Mouse (Mus musculus) right cerebral cortex, postnatal 10 days (tissue): ENCODE measurements around the gene Sat2.

Experiments
- DNase-seq, 2 experiments: peaks; one replicate each; pipeline ENCODE4 v3.0.0; 2021; ENCODE audit warnings: low spot score in 2 of 2

Sat2 gene

DNA sequence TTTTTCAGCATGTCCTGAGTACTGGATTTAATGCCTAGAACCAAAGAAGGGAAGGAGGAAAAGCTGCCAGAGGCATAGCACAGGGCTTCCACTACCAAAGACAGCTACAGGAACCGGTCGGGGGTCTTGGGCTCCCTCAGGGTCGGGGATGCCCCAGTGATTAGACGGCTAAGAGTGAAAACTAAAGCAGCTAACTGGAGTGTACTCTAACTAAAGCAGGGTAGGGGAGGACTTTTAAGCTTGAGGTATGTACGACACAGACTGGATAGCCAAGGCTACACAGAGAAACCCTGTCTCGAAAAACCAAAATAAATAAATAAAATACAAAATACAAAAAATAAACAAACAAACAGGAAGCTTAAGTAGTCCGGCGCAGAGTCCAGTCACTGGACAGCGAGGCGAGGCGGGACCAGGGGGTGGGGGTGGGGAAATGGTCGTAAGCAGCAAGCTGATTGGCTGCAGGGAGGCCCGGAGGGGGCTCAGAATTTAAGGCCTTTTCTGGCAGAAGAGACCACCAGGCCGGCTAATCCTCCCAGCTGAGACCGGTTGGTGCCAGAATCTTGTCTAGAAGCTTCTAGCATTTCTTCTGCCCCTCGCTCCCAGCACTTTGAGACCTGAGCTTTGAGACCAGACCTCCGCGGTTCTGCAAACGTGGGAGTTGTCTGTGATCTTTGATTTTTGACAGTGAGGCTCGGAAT lies at the start of gene Sat2:
TSS of gene Sat2 (plus strand) at position 454 of the 698 bp plus-strand sequence.
- DNase-seq: peak; percentile 74 to 76

DNA sequence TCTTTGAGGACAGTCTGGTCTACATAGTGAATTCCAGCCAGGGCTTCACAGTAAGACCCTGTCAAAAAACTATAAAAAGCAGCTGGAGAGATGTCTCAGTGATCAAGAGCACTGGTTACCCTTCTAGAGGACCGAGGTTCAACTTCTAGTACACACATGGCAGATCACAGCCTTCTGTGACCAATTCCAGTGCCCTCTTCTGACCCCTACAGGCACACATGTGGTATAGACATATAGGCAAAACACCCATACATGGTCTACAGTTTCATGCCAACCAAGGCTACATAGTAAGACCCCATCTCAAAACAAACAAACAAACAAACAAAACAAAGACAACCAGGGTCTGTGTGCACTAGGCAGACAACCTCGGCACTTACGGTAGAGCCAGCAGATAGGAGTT lies 46.6 kb upstream of the Sat2 start:
- DNase-seq: no peak

DNA sequence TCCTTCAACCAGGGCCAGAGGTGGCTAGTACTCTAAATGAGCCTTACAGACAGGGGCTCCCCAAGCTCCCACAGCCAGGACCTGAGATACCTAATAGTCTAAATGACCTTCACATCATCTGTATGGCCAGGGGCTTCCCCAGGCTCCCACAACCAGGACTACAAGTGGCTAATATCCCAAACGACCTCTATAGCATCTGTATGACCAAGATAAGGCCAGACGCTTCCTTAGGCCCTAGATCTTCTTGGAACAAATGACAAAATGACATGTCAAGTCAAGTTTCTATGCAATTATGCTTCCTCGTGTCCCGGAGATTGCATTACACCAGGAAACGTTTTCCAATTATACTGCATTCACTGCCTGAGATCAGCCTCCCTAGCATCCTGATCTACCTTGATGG lies 45.5 kb upstream of the Sat2 start:
- no peak for DNase-seq

- DNase-seq: no peak
These were observed 43.5 kb upstream of the Sat2 start for GRCm38 (mm10) chr11:69578301-69578700.

DNA sequence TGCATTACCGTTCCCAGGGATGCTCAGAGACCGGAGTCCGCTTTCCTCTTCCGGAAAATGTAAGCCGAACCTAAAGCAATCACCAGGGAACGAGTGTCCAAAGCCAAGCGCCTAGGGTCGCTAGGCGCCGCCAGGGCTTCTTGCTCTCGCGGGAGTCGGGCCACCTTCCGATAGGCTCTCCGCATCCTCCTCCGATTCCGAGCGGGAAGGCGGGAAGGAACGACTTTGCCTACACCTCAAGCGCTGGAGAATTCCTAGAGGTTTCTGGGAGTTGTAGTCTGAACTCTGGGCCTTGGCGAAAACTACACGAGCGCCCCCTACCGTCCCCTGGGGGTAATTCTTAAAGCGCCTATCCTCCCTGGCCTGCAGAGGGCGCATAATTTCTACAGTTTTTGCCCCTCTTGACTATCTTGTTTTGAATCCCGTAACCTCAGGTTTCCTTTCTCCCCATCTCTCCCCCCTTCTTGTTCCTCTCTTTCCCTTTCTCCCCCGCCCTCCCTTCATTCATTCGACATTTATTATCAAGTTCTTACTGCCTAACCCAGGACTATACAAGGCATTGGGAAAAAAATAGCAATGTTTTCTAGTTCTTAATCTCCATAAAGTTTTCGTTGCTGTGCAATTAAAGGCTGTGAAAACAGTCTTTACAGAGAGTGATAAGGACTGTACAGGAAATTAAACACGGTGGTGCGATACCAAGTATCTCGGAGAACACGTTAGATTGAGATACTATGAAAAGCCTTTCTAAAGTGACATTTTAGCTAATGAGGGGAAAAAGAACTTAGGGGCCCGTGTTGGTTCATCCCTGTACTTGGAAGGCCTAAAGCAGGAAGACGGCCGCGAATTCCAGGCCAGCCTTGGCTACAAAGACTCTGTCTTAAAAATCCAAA lies 42.5 kb upstream of the Sat2 start:
- DNase-seq: peak; percentile 98

DNA sequence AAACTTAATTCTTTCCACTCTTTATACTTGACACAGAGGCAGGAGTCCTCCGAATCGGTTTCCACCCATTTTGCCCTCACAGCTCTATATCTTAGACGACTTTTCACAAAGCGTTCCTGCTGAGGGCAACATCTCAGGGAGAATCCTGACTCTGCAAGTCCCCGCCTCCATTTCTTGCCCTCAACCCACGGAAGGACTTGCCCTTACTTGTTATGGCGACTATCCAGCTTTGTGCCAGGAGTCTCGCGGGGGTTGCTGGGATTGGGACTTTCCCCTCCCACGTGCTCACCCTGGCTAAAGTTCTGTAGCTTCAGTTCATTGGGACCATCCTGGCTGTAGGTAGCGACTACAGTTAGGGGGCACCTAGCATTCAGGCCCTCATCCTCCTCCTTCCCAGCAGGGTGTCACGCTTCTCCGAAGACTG lies 41.7 kb upstream of the Sat2 start, which contains the start of the genes Wrap53 and Trp53:
TSS of gene Wrap53 (minus strand) at position 165 of the 424 bp plus-strand sequence.
TSS of gene Trp53 (plus strand) at position 269 of the 424 bp plus-strand sequence.
- DNase-seq: peak; percentile 93 to 95

GRCm38 (mm10) chr11:69580572-69581146 lies 41.2 kb upstream of the Sat2 start:
- no peak for DNase-seq

DNA sequence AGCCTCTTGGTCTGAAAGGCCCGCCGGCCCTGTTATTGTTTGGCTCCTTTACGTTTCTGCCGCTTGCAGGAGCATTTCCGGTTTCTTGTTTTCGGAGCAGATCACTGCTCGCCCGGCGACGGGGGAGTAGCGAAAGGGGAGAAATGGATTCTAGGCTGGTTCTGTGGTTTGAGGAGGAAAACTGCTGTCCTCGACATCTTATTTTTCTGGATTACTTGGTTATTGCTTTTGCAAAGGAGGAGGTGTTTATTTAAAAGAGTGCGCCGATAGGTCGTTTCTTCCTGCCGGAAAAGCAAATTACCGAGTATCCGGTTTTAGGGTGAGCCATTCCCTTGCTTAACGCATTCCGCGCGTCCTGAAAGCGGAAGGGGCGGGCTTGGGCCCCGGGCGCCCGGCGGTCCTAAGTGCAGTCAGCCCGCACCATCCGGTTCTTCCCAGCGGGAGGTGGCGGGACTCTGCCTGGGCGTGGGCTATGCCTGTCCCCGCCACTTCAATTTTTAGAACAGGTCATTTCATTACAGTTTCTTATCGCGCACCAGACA lies 40.6 kb upstream of the Sat2 start:
- DNase-seq: peak; percentile 94

DNA sequence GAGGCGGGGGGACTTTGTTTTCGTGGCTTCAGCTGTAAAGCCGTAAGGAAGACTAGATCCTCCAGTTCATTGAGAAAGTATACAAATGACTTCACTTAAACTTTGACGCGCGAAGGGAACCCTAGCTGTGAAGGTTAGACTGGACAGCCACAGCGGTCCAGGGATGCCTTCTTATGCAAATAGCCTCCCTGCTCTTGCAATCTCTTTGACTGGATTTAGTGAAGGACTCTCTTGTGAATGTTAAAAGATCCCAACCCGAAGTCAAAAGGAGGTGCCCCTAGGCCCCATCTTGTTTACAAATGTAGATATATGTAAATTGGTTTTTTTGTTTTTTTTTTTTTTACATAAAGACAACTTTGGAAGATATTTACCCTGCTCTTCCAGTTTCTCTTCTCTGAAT lies 40.0 kb upstream of the Sat2 start:
- no peak for DNase-seq

DNA sequence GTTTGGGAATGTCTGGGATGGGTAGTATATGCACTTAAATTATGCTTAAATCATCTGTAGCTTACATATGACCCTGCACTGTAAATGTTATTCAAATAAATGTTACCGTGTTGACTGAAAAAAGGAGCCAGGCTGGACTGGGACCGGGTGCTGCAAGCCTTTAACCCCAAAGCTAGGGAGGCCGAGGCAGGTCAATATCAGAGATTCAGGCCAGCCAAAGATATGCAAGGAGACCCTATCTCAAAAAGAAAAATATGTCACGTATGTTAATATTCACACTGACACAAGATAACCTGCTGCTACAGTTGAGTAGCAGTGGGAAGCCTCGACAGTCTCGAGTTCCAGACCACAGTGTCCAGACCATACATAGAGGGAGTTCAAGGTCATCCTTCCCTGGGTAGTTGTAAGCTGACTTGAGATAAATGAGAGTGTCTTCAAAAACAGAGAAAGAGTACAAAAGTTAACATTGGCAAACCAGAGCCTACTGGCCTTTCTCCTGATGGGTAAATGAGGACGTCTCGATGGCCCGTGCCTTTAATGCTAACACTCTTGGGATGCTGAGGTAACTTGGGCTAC lies 39.5 kb upstream of the Sat2 start:
- no peak for DNase-seq

DNA sequence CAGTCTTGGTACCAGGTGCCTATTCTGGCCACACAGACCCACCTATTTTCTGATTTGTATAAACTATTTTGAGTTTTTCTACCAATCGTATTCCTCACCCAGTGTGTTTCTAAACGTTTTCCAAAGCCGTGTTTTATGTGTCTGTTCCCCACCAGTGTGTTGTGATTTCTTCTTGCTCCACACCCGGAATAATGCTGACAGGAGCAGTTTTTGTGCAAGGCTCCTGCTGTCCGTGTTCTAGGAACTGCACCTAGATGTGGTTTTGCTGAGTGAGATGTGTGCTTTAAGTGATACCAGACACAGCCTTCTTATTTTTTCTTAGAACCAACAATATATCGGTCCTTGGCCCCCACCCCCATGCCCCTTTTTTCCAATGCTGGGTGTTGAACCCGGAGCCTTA lies 37.8 kb upstream of the Sat2 start:
- DNase-seq: no peak

- DNase-seq: no peak
These were observed 36.9 kb upstream of the Sat2 start for GRCm38 (mm10) chr11:69584937-69585336.

GRCm38 (mm10) chr11:69585718-69586325 lies 36.0 kb upstream of the Sat2 start:
- DNase-seq: no peak

DNA sequence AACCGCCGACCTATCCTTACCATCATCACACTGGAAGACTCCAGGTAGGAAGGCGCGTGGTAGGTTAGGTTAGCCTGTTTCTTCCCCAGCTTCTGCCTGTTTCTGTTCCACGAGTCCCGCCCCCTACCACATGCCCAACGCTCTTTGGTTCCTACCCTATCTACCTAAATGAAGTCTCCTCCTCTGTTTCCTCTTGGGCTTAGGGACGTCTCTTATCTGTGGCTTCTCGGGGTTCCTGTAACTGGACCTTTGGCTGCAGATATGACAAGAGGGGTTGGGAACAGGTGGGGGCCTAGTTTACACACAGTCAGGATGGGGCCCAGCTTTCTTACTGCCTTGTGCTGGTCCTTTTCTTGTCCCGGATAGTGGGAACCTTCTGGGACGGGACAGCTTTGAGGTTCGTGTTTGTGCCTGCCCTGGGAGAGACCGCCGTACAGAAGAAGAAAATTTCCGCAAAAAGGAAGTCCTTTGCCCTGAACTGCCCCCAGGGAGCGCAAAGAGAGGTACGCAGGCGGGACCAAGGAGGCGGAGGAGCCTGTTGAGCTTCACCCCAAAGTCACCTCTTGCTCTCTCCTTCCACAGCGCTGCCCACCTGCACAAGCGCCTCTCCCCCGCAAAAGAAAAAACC lies 32.5 kb upstream of the Sat2 start:
- no peak for DNase-seq

GRCm38 (mm10) chr11:69590622-69591021 lies 31.2 kb upstream of the Sat2 start:
- no peak for DNase-seq

GRCm38 (mm10) chr11:69591424-69591823 lies 30.4 kb upstream of the Sat2 start:
- DNase-seq: no peak

DNA sequence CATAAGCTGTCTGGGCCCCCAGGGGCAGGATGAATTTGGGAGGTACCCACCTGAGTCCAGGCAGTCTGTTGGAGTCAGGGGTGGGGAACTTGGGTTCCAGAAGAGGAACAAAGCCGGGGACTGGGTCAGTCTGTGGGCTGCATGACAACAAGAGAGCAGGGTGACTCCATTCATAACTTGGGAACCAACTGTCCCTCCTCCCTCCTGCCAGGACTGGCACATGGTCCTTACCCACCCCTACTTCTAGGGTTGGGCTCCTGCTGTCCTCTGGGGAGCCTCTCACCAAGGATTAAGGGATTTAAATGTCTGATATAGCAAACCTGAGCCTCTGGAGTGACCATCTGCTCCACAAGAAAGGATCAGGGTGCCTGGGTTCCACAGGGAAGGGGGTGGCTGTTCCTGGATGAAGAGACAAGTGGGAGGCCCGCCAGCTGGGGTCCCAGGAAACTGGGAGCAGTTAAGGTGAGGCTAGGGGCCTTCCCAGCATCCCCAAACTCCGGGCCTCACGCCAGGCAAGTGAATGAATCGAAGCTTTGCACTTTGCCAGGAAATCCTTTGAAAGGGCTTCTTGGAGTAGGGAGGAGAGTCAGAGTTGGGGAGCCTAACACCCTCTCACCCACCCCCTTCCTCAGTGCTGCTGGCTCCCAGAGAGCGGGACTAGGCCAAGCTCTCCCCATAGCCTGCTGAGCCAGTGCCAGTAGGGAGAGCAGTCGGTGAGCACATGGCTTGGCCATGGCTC lies 29.8 kb upstream of the Sat2 start:
- peak; percentile 91 to 92 for DNase-seq

GRCm38 (mm10) chr11:69592799-69593198 lies 29.0 kb upstream of the Sat2 start:
- DNase-seq: no peak

DNA sequence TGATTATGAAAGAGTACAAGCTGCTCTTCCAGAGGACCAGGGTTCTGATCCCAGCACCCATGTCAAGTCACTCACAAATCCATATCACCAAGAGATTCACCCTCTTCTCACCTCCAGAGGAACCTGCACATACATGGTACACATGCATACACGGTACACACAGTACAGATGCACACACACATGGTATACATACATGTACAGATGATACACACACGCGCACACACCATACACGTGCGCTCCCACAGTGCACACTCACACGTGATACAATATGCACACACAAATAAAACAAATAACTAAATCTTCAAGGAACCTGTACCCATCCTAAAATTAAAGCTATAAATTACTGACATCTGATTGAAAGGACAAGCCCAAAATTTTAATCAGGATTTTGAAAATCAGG lies 27.0 kb upstream of the Sat2 start:
- no peak for DNase-seq

GRCm38 (mm10) chr11:69599436-69599835 lies 22.4 kb upstream of the Sat2 start:
- DNase-seq: no peak
